Mouse (Mus musculus) hindbrain, embryonic 11.5 days (tissue): ENCODE data around the gene Dmd. TPM values are rescaled to one million over a fixed set of nuclear protein-coding genes. Genes with fewer than 3 reads are reported as not detected.
A peak's percentile ranks its signal among the peaks of the same experiment; 100 is the strongest.
"Not testable (repeated sequence)": the region's sequence is repeated elsewhere in the genome, so short reads cannot be mapped to it uniquely, and the experiment has no call there.

ENCODE experiments used
- ATAC-seq: fragments of 200-750 bp; cut with Nextera tagmentation; 2 replicates; pipeline ENCODE4 v1.8.0; 2017; ENCODE audit warnings: mild to moderate bottlenecking, moderate TSS enrichment, moderate library complexity; ENCODE audit not compliant: low FRiP score
- DNase-seq: peaks from one replicate; pipeline ENCODE4 v3.0.0-alpha.2; 2015; ENCODE audit warnings: low spot score
- H3K27ac ChIP-seq: fragments of 300-500 bp; sonication (generic); 2 replicates; pipeline ENCODE4 v1.5.1; 2014; ENCODE audit warnings: mild to moderate bottlenecking, low read depth, low read length
- H3K27me3 ChIP-seq: fragments of 300-500 bp; sonication (generic); 2 replicates; pipeline ENCODE4 v1.6.1; 2014; ENCODE audit warnings: mild to moderate bottlenecking, low read length, moderate library complexity, mixed read lengths; ENCODE audit not compliant: control insufficient read depth, insufficient read depth
- H3K36me3 ChIP-seq: fragments of 300-500 bp; sonication (generic); 2 replicates; pipeline ENCODE4 v1.6.1; 2014; ENCODE audit warnings: mild to moderate bottlenecking, low read length, moderate library complexity, mixed read lengths; ENCODE audit not compliant: control insufficient read depth, insufficient read depth
- H3K4me1 ChIP-seq: fragments of 300-500 bp; sonication (generic); replicated peaks from 2 replicates; pipeline ENCODE4 v1.6.1; 2014; ENCODE audit warnings: low read length, mixed read lengths; ENCODE audit not compliant: control insufficient read depth, insufficient read depth
- H3K4me2 ChIP-seq: fragments of 300-500 bp; sonication (generic); replicated peaks from 2 replicates; pipeline ENCODE4 v1.6.1; 2014; ENCODE audit warnings: mild to moderate bottlenecking, low read depth, low read length
- H3K4me3 ChIP-seq: fragments of 300-500 bp; sonication (generic); 2 replicates; pipeline ENCODE4 v1.5.1; 2014; ENCODE audit warnings: low read depth, low read length
- H3K9ac ChIP-seq: fragments of 300-500 bp; sonication (generic); 2 replicates; pipeline ENCODE4 v1.6.1; 2014; ENCODE audit warnings: low read depth, low read length
- H3K9me3 ChIP-seq: fragments of 300-500 bp; sonication (generic); 2 replicates; pipeline ENCODE4 v1.6.1; 2016; ENCODE audit warnings: low read length; ENCODE audit not compliant: control insufficient read depth
- WGBS: fragments of 180-500 bp; shearing (Covaris S2); extraction: QIAGEN DNeasy Blood & Tissue Kit; methylation state at CpG from one replicate; pipeline ENCODE4 v1.1.7; 2014; 5-methylcytosine and 5-hydroxymethylcytosine counted together
- polyA plus RNA-seq: library from polyadenylated mRNA; unstranded; fragments of >200 nt; fragmentation: Nextera tagmentation; extraction: Ambion mirVana; gene quantifications from 2 replicates; pipeline ENCODE4 v1.2.1, GENCODE M21; 2014

Dmd gene
- polyA plus RNA-seq, 1 experiment from 2014 or later, result 24.0 TPM

DNA sequence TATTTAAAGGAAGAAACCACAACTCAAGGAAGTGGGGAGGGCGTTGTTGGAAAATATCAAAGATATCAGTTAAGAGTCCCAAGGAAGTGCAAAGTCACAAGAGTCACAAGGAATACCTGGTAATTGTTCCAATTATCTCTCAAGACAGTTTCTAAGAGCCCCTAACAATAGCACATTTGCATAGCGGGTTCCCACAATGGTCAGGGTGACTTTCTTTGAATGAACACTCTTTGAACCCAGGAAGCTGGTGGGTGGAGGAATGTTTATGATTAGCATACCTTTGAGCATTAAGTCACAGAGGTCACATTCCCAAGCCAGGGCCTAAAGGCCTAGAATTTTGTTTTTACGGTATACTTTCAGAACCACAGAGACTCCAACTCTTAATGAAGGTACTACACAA is 1113.8 kb downstream of the Dmd start:
- not testable (repeated sequence) for H3K4me1 ChIP-seq, H3K9me3 ChIP-seq, H3K4me3 ChIP-seq, H3K9ac ChIP-seq, H3K36me3 ChIP-seq, H3K27ac ChIP-seq, H3K4me2 ChIP-seq, H3K27me3 ChIP-seq, ATAC-seq, DNase-seq
- 90% methylated on average over 3 of the region's 3 CpGs for whole genome bisulfite sequencing

- no peak overlapping the region for H3K4me3 ChIP-seq
- no peak for DNase-seq
- H3K4me1 ChIP-seq, result no peaks in the 10 kb centered on the region
- 76% methylated on average over 2 of the region's 2 CpGs for WGBS
- no peaks in the 10 kb centered on the region for H3K9me3 ChIP-seq
- H3K27ac ChIP-seq, result no peak overlapping the region
- H3K9ac ChIP-seq, result no peak overlapping the region
- H3K27me3 ChIP-seq, result no peaks in the 10 kb centered on the region
- no peak for ATAC-seq
- no peaks in the 10 kb centered on the region for H3K36me3 ChIP-seq
- no peak overlapping the region for H3K4me2 ChIP-seq
Observed at GRCm38 (mm10) chrX:84165872-84166271, 1217.2 kb downstream of the Dmd start.

DNA sequence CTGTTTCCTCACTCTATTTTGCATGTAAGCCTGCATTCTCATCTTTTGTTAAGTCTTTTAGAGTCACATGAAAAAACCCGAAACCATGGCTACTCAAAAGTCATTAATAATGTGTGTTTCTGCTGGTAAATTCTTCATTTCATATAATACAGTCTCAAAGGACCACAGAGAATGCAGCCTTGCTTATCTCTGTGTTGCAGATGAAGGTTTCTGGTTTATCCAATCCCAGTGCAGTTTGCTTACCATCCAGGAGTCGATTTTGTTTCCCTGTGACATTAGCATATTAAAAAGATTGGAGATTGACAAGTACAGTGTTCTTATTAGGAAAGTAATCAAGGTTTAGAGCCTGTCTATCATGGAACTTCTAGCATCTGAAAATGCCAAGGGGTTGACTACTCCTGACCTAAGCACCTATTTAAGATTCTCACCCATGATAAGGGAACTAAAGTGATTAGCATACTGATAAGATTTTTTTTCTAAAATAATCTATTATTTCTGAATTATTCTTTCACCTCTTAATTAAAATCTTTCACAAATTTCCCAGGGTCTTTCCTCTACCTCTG is 1292.7 kb downstream of the Dmd start:
- 69% methylated on average over 2 of the region's 2 CpGs for WGBS
- DNase-seq (no peak), ATAC-seq (no peak)
- Histone ChIP-seq H3K9me3 (no peaks in the 10 kb centered on the region), H3K27ac (no peak overlapping the region), H3K4me3 (no peak overlapping the region), H3K9ac (no peak overlapping the region), H3K4me1 (no peaks in the 10 kb centered on the region), H3K4me2 (no peak overlapping the region), H3K36me3 (no peaks in the 10 kb centered on the region), H3K27me3 (no peaks in the 10 kb centered on the region)

DNA sequence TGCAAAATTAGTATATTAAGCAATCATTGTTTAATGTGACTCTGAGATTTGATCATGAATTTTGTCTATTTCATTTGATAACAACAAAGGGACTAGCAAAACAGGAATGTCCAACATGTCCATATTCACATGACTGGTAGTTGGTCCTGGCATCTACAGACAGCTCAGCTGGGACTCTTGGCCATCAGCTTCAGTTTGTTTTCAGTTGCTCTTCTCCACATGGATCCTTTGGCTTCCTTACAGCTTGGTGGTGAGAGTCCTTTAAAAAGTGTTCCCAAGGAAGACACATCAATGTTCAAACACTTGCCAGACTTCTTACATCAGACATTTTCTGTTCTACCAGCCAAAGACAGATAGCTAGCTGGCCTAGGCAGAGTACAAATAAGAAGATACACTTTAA is 1381.9 kb downstream of the Dmd start:
- Histone ChIP-seq H3K9ac (no peak overlapping the region), H3K4me3 (no peak overlapping the region), H3K27me3 (no peaks in the 10 kb centered on the region), H3K36me3 (no peaks in the 10 kb centered on the region), H3K27ac (no peak overlapping the region), H3K4me1 (no peaks in the 10 kb centered on the region), H3K4me2 (no peak overlapping the region), H3K9me3 (no peaks in the 10 kb centered on the region)
- ATAC-seq, result no peak
- DNase-seq, result no peak

DNA sequence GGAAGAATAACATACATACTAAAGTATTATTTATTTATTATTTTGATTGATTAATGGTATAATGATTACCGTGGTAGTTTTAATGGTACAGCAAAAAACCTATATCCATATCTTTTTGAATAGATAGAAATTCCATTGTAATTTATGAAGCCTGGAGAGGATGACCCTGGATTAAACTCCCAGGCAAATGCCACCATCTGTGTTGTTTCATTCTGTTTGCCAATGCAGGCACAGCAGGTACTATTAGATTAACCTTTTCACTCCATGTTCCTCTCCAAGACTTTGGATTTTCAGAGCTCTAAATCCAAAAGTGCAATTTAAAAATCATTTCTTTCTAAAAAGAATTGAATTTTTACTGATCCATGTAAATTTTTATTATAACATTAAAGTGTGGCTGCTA is 1383.5 kb downstream of the Dmd start:
- H3K4me2 ChIP-seq, result no peak overlapping the region
- no peaks in the 10 kb centered on the region for H3K4me1 ChIP-seq
- H3K36me3 ChIP-seq, result no peaks in the 10 kb centered on the region
- no peak overlapping the region for H3K9ac ChIP-seq
- H3K9me3 ChIP-seq, result no peaks in the 10 kb centered on the region
- 95% methylated on average over 1 of the region's 1 CpGs for WGBS
- no peak overlapping the region for H3K27ac ChIP-seq
- no peak for ATAC-seq
- no peaks in the 10 kb centered on the region for H3K27me3 ChIP-seq
- no peak overlapping the region for H3K4me3 ChIP-seq
- DNase-seq, result no peak

DNA sequence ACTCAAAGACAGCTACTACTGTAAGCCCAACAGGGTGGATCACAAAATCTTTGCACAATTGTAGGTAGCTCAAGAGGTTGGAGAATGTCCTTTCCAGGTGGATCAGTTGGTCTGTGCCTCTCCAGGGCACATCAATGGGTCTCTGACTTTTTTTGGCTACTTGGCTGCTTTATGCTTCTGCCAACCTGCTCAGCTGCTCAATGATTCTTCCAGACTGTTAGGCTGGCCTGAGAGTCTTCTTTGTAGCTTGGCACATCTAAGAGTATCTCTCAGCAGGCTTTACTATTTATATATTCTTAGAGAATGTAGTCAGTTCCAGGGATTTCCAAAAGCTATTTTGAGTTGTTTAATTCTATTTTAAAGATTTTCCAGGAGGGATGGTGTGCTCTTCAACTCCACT is 1416.3 kb downstream of the Dmd start:
- Histone ChIP-seq H3K27me3 (no peaks in the 10 kb centered on the region), H3K4me3 (no peak overlapping the region), H3K27ac (no peak overlapping the region), H3K4me1 (no peaks in the 10 kb centered on the region), H3K9ac (no peak overlapping the region), H3K4me2 (no peak overlapping the region), H3K9me3 (no peaks in the 10 kb centered on the region), H3K36me3 (no peaks in the 10 kb centered on the region)
- DNase-seq, result no peak
- no peak for ATAC-seq

DNA sequence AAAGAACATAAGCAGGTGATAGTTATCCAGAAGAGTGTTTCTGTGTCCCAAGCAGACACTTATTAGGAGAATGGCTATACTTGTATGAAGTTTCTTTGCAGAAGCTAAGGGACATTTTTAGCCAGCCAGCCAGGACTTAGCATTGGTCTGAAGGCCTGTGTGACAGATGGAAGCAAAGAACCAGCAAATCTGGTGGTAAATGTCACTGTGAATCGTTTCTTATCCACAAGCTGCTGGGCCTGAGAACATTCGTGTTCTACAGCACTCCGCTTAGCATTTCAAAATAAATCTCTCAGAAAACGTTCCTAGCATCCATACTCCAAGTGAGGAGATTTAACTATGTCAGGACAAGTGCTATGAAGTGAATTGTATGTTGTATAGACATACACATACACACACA is 1486.9 kb downstream of the Dmd start:
- Histone ChIP-seq H3K9me3 (no peaks in the 10 kb centered on the region), H3K4me2 (no peak overlapping the region), H3K36me3 (no peaks in the 10 kb centered on the region), H3K4me3 (no peak overlapping the region), H3K4me1 (no peaks in the 10 kb centered on the region), H3K27ac (no peak overlapping the region), H3K27me3 (no peaks in the 10 kb centered on the region), H3K9ac (no peak overlapping the region)
- no peak for DNase-seq
- 89% methylated on average over 4 of the region's 4 CpGs for WGBS
- ATAC-seq, result no peak

GRCm38 (mm10) chrX:84436556-84436955 is 1487.9 kb downstream of the Dmd start:
- DNase-seq (no peak), ATAC-seq (peak; percentile 51; the same call in 1 of the 2 replicates)
- Histone ChIP-seq H3K9me3 (no peaks in the 10 kb centered on the region), H3K4me1 (no peaks in the 10 kb centered on the region), H3K27ac (no peak overlapping the region), H3K27me3 (no peaks in the 10 kb centered on the region), H3K9ac (no peak overlapping the region), H3K36me3 (no peaks in the 10 kb centered on the region), H3K4me2 (no peak overlapping the region), H3K4me3 (no peak overlapping the region)
- 44% methylated on average over 4 of the region's 4 CpGs for WGBS

DNA sequence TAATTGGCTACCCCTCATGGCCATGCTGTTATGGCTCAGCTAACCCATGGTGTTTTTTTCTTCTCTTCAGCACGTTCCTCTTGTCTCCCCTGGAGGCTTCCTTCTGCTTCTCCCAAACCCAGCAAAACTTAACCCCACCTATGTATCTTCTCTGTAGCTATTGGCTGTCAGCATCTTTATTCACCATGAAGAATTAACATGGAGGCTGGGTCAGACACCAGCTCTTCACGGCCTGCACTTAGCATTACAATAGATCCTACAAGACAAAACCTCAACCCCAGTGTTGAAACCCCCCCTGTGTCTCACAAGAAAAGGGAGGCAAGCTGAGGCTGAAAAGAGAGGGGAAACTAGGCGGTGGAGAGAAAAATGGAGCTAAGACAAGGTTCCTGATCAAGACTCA is 1494.3 kb downstream of the Dmd start:
- no peak overlapping the region for H3K4me3 ChIP-seq
- H3K4me1 ChIP-seq, result no peaks in the 10 kb centered on the region
- H3K9ac ChIP-seq, result no peak overlapping the region
- H3K27me3 ChIP-seq, result no peaks in the 10 kb centered on the region
- ATAC-seq (peak; percentile 66), DNase-seq (no peak)
- H3K27ac ChIP-seq, result no peak overlapping the region
- 23% methylated on average over 3 of the region's 3 CpGs for WGBS
- H3K9me3 ChIP-seq, result no peaks in the 10 kb centered on the region
- H3K4me2 ChIP-seq, result no peak overlapping the region
- H3K36me3 ChIP-seq, result no peaks in the 10 kb centered on the region
